Mouse (Mus musculus): ENCODE results near the gene Ano6.

- TF ChIP-seq POLR2AphosphoS2 (IDR thresholded peaks at IDR 0.05; ENCODE audit: insufficient read length, low read depth): no peak
- TF ChIP-seq POLR2A (IDR thresholded peaks at IDR 0.05; ENCODE audit: insufficient read length, low read depth): no peak
- TF ChIP-seq CEBPB (IDR thresholded peaks at IDR 0.05; ENCODE audit: insufficient read depth, poor library complexity, severe bottlenecking): no peak
- no peak for TF ChIP-seq MAX (IDR thresholded peaks at IDR 0.05; ENCODE audit: low read depth)
- no peak for TF ChIP-seq E2F4 (IDR thresholded peaks at IDR 0.05; ENCODE audit: insufficient read depth)
- no peak for TF ChIP-seq MYOG (IDR thresholded peaks at IDR 0.05; ENCODE audit: control insufficient read depth in 1 of 3, insufficient read depth in 1 of 3, insufficient read length in 2 of 3, low read depth in 2 of 3)
- no peak for TF ChIP-seq USF1 (IDR thresholded peaks at IDR 0.05; ENCODE audit: low read depth)
- no peak for TF ChIP-seq MYOD1 (IDR thresholded peaks at IDR 0.05; ENCODE audit: control insufficient read depth in 1 of 3, insufficient read length in 2 of 3, low read depth in 2 of 3)
- no peak for TF ChIP-seq REST (IDR thresholded peaks at IDR 0.05; ENCODE audit: insufficient read depth, insufficient read length)
- TF ChIP-seq TCF12 (IDR thresholded peaks at IDR 0.05; ENCODE audit: insufficient read depth, poor library complexity, severe bottlenecking): no peak
These were observed 39.0 kb downstream of the Ano6 start for GRCm38 (mm10) chr15:95829553-95830205.

All from myocyte (in vitro differentiated cells).